Mouse (Mus musculus) adrenal gland, postnatal 14 days (tissue): ENCODE data around the gene Esr2. TPM values are rescaled to one million over a fixed set of nuclear protein-coding genes. Genes with fewer than 3 reads are reported as not detected.
"Not testable (repeated sequence)": the region's sequence is repeated elsewhere in the genome, so short reads cannot be mapped to it uniquely, and the experiment has no call there.

Experiments
- DNase-seq: peaks from one replicate; pipeline ENCODE4 v3.0.0; 2021; ENCODE audit warnings: mixed read lengths
- long read RNA-seq, 2 experiments: library from polyadenylated mRNA; stranded (forward); transcript quantifications; one replicate each; pipeline ENCODE4 v2.0.0; 2021
- total RNA-seq: library from RNA; stranded (reverse); gene quantifications from 2 replicates; pipeline ENCODE4 v1.2.3, GENCODE M21; 2021

The Esr2 gene
- not detected in 2 replicates for total RNA-seq
- long read RNA-seq, experiment 1 = 0 reads
- long read RNA-seq, experiment 2 = 0 reads

GRCm38 (mm10) chr12:76177000-76177863, at the start of gene Esr2:
Gene Esr2 (minus strand): TSS chr12:76177259.
- peak; percentile 37 for DNase-seq

DNA sequence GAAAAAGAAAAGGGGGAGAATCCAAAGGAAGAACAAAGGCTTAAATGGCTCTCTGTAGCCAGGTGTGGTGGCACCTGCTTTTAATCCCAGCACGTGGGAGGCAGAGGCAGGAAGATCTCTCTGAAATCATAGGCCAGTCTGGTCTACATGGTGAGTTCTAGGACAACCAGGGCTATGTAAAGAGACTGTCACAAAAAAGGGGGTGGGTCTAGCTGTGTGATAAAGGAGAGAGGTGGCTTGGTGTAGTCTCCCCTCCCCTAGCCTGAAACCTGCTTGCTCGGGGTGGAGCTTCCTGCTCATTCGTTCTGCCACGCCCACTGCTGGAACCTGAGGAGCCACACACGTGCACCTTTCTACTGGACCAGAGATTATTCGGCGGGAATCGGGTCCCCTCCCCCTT, 45.0 kb upstream of the Esr2 start:
- DNase-seq = not testable (repeated sequence)

DNA sequence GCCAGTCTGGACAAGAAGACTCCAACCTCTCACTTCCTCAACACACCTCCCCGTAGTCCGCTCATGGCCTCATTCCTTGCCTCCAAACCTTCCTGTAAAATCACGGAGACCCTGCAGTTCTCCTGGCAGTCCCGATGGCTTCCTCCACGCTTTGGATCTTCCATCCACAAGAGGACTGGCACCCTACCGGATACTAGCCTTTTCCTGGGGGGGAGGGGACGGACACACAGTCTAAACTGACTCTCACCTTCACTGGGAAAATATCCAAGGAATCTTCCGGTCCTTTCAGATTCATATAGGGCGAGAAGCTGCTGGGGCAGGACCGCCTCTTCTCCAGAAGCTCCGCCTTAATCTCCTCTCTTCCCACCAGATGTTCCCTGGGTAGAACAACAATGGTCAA, 39.7 kb upstream of the Esr2 start:
- no peak for DNase-seq

- no peak for DNase-seq
Measured at GRCm38 (mm10) chr12:76215121-76215520, 38.1 kb upstream of the Esr2 start.

DNA sequence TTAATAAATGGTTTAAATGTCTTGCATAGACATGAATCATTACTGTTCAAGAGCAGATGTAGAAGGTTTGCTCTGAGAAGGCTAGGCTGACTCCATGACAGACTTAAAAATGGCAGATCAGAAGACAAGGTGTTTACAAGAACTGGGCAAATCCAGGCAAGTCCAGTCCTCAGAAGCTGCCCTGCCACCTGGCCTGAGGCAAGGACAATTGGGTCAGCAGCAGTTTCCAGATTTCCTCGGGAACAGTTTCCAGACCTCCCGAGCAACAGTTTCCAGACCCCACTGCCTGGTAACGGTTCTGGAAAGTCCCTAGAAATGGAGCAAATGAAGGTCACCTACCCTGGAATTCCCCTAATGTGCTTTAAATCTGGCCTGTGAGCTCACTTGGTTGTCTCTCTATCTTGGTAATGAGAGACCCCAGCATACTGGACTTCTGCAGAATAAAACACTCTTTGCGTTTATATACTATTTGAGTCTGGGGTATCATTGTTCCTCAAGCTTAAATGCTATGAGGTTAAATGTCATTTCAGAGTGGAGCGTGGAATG, 32.4 kb upstream of the Esr2 start:
- no peak for DNase-seq

DNA sequence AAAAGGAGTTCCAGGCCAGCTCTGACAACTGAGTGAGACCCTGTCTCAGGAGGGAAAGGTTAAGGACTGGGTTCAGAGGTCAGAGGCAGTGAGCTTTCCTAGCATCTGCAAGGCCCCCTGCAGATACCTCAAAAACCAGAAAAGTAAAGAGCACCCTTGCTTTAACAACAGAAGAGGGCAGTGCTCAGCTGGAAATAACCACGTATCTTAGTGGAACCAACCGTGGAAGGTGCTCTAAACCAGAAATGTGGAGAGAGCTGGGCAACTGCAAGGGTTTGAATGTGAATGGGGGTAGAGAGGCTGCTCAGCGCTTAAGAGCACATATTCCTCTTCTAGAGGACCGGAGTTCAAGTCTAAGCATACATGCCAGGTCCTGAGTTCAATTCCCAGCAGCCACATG, 23.3 kb upstream of the Esr2 start:
- DNase-seq = no peak

GRCm38 (mm10) chr12:76197071-76197470, 20.0 kb upstream of the Esr2 start:
- no peak for DNase-seq

DNA sequence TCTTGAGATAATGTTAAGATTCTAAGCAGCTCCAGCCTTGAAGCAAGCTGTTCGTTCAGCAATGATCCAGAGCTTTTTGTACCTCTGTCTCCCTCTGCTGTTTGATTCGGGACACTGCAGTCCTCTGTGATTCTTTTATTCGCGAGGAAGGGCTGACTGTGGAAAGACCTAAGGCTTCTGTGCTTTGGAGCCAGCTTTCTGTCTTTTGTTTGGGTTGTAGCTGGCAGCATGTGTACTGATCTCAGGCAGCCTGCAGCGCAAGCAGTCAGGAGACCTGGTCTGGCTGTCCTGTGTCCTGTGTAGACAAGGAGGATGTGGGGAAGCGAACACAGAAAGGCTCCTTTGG, 19.6 kb upstream of the Esr2 start:
- DNase-seq = peak; percentile 70

- DNase-seq = peak; percentile 95
Measured at GRCm38 (mm10) chr12:76195912-76196708, 19.1 kb upstream of the Esr2 start.

DNA sequence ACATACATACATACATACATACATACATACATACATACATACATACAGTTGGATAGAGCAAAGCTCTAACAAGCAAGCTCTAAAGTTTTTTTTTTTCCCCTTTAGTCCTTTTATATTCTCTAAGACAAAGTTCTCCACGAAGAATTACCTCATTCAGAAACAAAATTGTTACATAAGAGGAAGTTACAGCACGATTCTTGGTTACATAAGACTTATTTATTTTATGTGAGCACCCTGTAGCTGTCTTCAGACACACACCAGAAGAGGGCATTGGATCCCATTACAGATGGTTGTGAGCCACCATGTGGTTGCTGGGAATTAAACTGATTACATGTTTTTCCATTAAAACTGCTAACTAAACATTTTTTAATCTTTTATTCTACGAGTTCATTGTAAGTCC, 17.5 kb upstream of the Esr2 start:
- no peak for DNase-seq

DNA sequence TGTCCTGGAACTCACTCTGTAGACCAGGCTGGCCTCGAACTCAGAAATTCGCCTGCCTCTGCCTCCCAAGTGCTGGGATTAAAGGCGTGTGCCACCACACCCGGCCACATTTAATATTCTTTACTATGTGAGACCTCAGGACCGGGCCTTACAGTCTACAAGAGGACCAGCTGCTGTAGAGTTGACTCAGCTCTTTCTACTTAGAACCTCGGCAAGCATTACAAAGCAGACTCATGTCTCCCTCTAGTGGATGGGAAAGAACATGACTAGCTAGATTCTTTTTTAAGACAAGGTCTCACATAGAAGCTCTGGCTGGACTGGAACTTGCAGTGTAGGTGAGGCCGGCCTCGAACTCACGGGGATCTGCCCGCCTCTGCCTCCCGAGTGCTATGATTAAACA, 13.9 kb upstream of the Esr2 start:
- peak; percentile 31 for DNase-seq

DNA sequence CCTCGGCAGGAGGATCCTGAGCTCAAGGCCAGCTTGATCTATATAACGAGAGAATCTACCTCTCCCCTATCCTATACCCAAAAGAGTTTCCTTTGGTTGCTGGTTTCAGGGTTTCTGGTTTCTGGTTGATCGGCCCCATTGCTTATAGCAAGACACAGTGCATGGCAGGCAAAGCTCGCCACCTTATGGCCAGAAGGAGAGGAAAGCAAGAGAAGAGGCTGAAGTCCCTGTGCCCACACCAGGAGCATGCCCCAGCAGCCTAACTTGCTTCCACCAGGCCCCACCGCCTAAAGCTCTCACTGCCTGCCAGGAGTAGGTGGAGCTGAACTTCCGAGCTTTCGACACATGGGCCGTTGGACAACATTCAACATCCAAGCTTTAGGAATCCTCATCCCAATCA, 10.8 kb upstream of the Esr2 start:
- peak; percentile 34 for DNase-seq

DNA sequence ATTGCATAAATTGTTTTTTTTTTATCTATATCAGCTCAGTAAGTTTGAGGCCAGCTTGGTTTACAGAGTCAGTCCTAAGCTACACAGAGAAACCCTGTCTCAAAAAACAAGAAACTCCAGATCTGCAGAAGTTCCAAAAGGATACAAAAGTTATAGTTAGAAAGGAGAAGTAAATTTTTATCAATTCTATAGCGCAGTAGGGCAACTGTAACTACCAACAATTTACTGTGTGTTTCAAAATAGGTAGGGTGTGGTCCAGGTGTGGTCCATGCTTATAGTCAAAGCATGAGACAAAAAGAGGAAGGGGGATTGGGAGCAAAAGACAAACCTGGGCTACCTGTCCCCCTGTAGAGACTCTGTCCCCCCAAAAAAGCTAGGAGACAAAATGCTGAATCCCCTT, 9.4 kb upstream of the Esr2 start:
- no peak for DNase-seq

DNA sequence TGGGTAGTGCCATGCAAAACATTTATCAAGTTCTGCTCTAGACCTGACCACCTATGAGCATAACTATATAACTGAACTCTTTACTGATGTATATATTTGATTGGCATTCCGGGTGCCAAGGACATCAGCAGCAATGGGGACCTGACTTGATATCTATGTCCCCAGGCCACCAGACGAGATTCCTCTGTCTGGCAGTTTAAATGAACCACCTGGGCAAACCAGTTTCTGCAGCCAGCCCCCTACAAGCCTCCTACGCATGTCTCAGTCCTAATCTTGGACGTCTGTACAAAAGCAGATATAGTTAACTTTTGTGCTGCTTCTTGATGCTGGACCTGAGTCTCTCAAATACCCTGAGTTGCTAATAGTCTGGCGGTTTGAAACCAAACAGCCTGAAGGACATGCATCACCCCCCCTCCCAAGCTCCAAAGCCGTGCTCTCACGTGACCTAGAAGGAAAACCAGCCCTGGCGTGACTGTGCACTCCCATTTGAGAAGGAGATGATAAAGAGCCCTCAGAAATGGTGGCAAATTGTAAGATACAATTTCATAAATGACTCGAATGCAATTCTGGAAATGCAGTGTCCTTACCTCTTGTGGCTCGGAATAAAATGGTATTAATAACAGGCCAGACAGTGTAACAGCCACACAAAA, 8.2 kb upstream of the Esr2 start:
- no peak for DNase-seq

DNA sequence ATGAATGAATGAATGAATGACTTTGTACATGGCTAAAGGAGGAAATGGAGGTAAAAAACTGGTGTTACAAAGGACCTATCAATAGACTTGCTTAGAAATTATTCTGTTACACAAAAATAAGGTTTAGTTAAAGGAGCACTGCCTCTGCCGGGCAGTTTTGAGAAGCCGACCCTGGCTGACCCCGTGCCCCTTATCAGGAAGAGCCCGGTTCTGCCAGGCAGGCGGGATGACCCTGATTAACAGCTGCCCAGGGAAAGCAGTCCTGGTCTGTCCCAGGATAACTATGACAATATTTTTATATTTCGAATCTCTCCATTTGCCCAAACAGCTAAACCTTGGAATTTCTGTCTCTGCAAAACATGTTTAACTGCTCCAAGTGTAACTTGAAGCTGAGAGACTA, 7.2 kb upstream of the Esr2 start:
- no peak for DNase-seq

GRCm38 (mm10) chr12:76182831-76183230, 5.8 kb upstream of the Esr2 start:
- DNase-seq = no peak

- DNase-seq = no peak
Measured at GRCm38 (mm10) chr12:76181471-76181870, 4.4 kb upstream of the Esr2 start.

DNA sequence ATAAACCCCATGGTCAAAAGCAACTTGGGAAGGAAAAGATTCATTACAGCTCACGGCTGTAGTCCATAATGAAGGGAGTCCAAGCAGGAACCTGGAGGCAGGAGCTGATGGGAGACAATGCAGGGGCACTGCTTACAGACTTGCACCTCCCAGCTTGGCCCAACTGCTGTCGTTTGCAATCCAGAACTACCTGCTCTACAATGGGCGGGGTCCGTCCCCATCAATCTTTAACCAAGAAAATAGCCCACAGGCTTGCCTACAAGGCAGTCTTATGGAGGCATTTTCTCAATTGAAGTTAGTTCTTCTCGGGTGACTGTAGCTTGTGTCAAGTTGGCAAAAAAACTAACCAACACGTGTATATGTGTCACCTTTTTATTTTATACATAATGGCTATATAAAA, 3.4 kb upstream of the Esr2 start:
- DNase-seq = no peak

GRCm38 (mm10) chr12:76179527-76179926, 2.5 kb upstream of the Esr2 start:
- no peak for DNase-seq

- DNase-seq = no peak
Measured at GRCm38 (mm10) chr12:76179051-76179450, 2.0 kb upstream of the Esr2 start.

DNA sequence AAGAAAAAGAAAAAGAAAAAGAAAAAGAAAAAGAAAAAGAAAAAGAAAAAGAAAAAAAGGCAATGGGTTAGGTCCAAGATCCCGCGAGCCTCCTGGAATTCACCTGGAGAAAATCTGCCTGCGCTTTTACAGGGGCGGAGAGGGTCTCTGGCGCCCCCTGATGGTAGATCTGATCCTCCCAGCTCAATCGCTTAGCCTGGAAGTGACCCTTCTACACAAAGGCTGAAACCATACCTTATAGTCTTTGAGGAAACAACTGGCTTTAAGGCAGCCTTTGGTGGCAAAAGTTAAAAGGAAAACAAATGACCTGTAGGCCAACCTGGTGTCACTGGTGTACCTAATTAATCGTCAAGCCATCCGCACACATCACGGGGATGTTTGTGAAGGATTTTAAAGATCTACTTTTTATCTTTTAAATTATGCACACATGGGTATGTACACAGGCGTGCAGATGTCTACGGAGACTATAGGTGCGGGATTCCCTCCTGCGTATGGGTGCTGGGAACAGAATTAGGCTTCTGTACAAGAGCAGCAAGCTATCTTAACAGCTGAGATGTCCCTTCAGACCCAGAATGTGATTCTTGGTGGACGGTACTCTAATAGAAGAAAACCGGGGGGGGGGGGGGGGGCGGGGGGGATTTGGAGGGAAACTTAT, 932 bp upstream of the Esr2 start:
- DNase-seq = peak; percentile 80

DNA sequence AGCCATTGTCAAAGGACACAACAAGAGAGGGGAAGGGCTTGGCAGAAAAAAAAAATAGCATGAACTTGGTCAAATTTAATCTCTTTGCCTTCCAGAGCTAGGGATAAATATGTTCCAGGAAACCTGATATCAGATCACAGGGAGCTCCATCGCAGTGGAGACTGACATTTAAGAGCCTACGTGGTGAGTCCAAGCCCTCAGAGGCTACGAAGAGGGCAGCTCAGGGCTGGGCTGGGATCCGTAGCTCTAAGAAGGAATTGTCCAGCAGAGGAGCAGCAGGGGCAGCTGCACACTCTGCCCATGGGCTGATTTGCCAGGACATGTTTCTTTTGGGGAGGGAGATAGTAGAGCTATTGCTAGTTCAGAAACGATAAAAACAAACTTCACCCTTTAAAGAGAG, 11.4 kb downstream of the Esr2 start:
- DNase-seq = no peak
